Mouse (Mus musculus) ovary, adult 18-20 months (tissue): ENCODE measurements around the gene Sgcd.
A peak's percentile ranks its signal among the peaks of the same experiment; 100 is the strongest.

ENCODE experiments used
- DNase-seq: peaks from one replicate; pipeline ENCODE4 v3.0.0; 2022; ENCODE audit warnings: low spot score, mixed read lengths

The Sgcd gene

DNA sequence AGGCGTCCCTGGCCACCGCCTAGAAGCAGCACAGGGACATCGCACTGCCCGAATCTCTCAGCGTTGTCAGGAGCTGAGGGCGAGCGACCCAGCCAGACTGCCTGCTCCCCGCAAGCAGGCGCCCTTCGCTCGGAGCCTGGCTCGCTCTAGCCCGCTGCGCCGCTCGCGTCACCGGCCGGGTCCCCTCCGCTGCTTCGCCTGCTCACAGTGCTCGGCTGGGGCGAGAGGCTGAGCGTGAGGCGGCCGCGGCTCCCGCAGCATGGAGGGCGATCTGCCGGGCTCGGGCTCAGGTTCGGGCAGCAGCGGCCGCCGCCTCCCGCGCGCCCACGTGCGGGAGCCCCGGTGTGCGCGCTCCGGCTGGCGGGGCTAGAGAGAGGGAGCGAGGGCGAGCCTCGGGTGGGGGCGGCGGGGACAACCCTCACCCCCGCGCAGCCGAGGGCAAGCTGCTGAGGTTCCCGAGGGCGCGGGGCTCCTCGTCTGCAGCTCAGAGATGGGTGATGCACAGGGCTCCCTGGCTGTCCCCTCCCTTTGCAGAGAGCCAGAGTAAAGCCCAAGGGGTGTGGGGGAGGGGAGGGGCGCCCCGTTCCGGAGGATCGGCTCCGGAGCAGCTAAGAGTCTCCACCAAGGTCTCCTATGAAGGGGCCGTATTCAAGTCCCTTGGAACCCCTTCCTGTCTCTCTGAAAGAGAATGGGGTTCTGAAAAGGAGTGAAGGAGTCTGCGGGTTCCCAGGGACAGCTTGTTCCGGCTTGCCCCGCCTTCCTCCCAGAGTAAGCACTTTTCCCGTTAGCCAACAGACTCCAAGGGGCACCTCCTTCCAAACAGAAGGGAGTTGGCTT, at the start of gene Sgcd:
TSS of gene Sgcd (minus strand) at position 273 of the 837 bp plus-strand sequence.
- peak; percentile 2 for DNase-seq

- no peak for DNase-seq
Observed at GRCm38 (mm10) chr11:48038051-48038450, 49.3 kb upstream of the Sgcd start.

DNA sequence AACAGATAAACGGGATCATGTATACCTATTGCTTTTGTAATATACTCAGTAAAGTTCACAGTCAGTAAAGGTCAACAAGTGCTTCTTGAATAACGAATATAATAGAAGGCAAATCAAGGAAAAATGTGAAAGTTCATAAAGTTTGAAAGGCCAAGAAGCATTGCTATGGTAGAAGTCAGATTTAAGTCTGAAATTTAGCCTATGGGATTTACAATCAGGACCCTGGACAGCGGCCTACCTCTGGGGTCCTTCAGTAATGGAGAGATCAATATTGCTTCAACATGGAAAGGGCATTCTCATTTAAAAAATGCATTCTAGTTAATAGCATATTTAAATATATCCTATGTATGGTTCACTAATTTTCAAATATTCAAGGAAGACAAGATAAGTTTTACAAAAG, 24.1 kb upstream of the Sgcd start:
- no peak for DNase-seq

DNA sequence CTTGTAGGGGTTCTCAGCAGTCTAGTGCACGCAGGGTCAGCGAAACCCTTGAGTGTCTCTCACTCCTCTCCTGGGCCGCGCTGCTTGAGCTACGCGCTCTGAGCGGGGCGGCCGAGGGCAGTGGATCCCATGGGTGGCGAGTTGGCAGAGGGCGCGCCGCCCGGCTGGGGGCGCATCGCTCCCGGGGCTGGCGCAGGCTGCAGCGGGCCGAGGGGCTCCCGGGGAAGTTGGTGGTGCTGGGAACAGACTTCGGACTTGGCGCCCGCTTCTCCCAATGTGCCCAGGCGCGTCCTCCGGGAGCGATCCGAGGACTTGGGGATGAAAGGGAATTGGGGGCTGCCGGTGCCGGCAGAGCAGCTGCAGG, 454 bp downstream of the Sgcd start:
- no peak for DNase-seq

DNA sequence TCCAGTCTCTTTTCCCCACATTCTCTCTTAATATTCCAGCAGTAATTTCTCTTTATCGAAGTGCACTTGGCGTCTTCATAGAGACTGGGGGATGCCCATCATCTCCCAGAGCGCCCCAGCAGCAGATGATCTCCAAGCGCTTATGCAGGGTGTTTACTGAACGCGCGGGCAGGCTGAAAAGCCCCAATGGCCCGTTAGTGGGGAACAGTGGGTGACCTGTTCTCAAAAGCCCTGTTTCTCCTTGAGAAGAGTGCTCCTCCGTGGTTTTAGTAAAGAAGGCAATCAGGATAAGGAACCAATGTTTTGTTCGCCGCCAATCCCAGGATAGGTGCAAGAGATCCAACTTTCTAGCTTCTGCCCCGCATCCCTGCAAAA, 889 bp downstream of the Sgcd start:
- no peak for DNase-seq

DNA sequence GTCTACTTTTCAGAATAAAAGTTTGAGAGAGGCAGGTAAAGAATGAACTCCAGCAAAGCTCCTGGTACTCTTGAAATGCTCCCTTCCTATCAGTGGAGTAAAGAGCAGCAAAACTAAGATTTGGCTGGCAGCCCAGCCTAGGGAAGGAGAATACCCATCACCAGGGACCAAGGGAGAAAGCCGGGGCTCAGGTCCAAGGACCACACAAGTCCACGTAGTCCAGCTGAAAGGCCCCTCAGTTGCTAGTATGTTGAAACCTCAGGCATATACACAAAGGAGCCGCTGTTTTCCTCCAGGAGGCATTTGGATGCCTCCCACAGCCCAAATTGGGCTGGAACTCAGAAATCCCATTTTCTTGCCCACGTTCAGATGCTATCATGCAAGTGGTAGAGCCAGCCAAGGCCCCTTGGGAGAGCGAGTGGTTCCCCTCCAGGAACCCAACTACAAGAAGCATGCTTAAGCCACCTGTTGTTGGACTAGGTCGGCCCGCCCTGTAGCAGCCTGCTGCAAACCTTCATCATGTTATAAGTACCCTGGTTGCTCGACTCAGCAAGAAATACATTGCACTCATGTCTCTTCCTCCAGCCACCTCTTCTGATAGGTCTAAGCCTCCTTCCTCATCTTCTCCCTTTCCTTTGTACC, 1.4 kb downstream of the Sgcd start:
- DNase-seq, result no peak

DNA sequence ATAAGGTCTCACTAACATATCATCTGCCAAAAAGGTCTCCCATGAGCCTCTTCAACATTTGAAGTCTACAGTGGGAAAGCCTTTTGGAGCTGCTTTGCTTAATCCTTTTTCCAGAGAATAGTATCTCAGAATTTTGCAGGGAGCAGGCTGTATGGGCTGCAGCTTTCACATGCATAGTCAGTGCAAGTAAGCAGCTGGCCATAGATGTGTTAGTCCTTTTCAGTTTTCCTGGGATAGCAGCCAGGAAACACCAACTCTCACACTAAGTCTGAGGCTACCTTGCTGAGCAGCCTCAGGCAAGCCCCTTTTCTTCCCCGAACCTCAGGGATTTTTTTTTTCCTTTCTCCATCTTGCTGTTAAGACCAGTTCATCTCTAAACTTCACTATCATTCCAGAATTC, 6.6 kb downstream of the Sgcd start:
- DNase-seq, result no peak

- DNase-seq, result no peak
Observed at GRCm38 (mm10) chr11:47981108-47981507, 7.7 kb downstream of the Sgcd start.

DNA sequence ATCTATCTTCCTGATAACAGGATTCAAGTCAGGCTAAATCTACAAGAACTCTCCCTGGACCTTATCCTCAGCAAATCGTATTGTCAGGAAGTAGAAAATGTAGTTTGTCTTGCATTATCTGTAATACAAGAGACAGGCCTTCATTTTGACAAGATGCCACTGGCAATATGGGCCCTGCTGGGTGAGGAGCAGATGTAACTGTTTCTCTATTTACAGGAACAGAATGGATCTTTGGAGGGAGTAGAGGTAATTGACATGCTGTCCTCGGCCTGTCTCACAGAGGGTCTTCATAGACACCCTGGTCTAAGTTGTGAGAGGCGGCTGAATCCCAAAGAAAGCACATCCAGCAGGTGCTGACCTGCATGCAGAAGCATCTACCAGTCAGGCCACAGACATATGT, 35.5 kb downstream of the Sgcd start:
- DNase-seq, result no peak

DNA sequence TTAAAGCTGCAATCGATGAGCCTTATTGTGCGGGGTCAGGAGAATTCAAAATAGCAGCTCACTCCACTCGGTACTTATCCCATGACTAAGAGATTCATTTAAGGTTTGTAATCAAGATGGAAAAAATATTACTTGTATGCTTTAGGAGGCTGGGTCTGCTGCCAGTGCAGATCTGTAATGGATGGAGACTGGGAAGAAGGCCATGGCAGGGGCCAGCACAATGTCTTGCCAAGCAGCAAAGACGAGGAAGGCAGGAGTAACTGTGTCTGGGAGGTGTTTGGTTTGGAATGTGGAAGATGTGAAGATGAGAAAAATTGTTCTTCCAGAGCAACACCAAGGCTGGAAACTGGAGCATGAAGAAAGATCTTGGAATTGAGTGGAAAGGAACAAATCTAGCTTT, 36.4 kb downstream of the Sgcd start:
- no peak for DNase-seq

GRCm38 (mm10) chr11:47939795-47940194, 49.0 kb downstream of the Sgcd start:
- DNase-seq, result no peak

GRCm38 (mm10) chr11:47917616-47918015, 71.2 kb downstream of the Sgcd start:
- no peak for DNase-seq

DNA sequence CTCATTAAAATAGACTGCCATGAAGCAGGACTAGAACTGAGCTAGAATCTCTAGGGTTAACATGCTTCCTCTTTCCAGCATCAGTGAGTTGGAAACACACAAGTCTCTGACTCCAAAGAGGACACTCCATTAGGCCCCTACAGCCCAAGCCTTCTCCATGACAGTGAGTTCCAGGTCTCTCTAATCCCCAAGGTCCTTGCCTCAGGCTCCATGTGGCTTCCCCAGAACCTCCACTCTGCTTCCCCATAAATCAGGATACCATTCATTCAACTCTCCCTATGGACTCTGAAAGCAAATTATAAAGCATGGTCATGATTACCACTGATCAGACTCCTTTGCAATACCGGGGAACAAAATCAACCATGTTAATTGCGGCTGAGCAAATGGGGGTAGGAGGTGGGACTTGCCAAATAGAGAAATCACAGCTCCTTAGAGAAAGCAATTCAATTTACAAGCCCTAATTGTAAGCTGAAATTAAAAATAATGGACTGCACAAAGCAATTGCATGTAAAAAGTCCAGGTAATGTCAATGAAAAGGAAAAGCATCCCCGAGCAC, 97.1 kb downstream of the Sgcd start:
- no peak for DNase-seq

DNA sequence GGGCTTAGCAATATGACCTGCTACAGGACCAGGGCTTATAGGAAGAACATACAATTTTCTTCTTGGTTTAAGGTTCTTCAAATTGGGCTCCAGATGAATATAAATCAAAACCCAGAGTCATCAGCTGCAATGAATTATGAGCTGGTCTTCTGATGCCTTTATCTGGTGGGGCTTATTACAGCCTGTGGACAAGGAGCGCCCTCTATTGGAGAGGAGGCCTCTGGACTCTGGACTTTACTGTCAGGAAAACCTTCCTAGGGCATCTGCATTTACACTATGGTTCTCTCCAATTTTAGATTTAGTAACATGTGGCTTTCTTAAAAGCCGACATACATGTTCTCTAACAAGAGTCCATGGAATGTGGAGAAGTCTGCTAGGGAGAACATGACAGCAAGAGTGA, 98.5 kb downstream of the Sgcd start:
- no peak for DNase-seq

DNA sequence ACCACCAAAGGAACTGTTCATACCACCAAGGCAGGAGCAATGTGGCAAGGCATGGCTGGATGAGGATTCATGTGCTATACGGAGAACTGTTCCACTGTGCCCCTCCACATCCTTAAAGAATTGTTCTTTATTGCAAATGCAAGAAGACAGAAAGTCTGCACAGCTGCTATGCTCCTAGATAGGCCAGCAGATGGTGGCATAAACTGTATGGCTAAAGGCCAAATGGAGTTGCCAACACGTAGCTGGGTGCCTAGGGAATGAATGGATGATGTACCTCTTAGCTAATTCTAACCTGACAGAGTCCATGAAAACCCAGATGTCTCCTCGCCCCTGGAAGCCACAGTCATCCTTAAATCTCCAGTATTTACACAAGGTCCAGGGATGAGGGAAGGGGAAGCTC, 103.5 kb downstream of the Sgcd start:
- DNase-seq, result no peak

GRCm38 (mm10) chr11:47883545-47883944, 105.2 kb downstream of the Sgcd start:
- no peak for DNase-seq

DNA sequence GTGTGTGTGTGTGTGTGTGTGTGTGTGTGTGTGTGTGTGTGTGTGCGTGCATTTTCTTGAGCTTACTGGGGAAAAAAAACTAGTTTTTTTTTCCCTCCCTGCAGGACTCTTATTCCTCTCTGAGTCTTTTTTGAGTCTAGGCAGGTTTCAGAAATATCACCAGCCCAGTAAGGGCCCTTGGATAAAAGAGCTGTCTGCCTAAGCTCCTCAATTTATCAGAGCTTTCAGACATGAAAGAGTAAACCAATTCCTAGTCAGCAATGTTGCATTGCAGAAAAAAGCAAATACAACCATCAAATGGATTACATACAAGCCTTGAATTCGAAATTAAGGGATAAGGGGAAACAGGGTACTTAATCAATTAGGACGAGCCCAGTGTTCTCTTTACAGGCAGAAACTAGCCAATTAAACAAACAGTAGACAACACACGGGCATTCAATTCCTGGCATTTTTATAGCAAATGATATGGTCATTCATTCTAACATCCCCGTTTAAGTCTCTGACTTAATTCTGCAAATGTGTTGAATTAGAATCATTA, 112.1 kb downstream of the Sgcd start:
- no peak for DNase-seq

- DNase-seq, result no peak
Observed at GRCm38 (mm10) chr11:47845894-47846293, 142.9 kb downstream of the Sgcd start.

- DNase-seq, result no peak
Observed at GRCm38 (mm10) chr11:47833283-47833682, 155.5 kb downstream of the Sgcd start.

DNA sequence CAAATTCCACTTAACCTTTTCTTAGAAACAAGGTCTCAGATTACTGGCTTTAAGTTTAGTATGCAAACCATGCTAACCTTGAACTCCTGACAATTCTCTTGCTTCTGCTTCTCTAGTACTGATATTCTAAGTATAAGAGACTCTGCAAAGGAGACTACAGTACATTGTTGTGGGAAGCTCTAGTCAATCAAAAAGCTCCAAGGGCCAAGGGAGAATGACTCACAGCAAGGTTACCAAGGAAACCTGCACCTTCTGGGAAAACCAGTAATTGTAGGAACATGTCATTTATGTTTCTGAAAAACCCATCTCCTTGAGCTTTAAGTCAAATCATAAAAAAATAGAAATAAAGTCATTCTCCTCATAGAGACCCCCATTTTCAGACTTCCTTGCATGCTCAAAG, 178.5 kb downstream of the Sgcd start:
- DNase-seq, result no peak

DNA sequence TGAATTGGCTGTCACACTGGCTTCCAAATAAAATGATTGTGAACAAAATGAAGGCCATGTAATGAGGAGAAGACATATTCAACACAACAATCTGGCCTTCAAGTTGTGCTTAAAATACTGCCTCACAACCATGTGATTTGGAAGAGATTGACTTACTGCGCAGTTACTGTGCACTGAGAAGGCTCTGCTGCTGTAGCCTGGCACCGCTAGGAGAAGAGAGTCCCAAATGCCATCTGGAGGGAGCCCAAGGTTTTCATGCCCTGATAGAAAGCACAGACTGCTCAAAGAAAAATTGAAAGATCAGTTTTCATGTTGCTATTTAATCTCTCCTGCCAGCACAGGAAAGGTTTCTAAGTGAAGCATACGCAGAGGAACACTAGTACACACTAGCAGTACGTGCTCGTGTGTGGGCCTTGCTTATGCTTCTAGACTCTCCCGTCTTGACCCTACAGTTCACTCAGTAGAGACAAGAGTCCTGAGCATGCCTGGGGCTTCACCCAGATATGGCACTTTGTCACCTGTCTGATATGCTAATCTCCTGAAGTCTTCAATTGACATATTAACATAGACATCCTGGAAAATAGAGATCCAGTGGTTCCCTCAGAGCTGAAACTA, 184.6 kb downstream of the Sgcd start:
- no peak for DNase-seq

- no peak for DNase-seq
Observed at GRCm38 (mm10) chr11:47777916-47778226, 210.9 kb downstream of the Sgcd start.
